Mouse (Mus musculus): ENCODE measurements around the gene Gm19345.

The Gm19345 gene

GRCm38 (mm10) chr7:19829694-19830093 is 22.1 kb upstream of the Gm19345 start:
- no peak for DNase-seq (ENCODE audit: low spot score in 2 of 2)

- DNase-seq (ENCODE audit: low spot score in 2 of 2): no peak
These were observed 21.1 kb upstream of the Gm19345 start for GRCm38 (mm10) chr7:19830682-19831156.

GRCm38 (mm10) chr7:19831837-19832236 is 20.0 kb upstream of the Gm19345 start:
- no peak for DNase-seq (ENCODE audit: low spot score in 2 of 2)

GRCm38 (mm10) chr7:19834055-19834454 is 17.7 kb upstream of the Gm19345 start:
- no peak for DNase-seq (ENCODE audit: low spot score in 2 of 2)

- DNase-seq (ENCODE audit: low spot score in 2 of 2): no peak
These were observed 15.0 kb upstream of the Gm19345 start for GRCm38 (mm10) chr7:19836843-19837242.

GRCm38 (mm10) chr7:19840371-19840770 is 11.4 kb upstream of the Gm19345 start:
- no peak for DNase-seq (ENCODE audit: low spot score in 2 of 2)

GRCm38 (mm10) chr7:19840936-19841335 is 10.9 kb upstream of the Gm19345 start:
- no peak for DNase-seq (ENCODE audit: low spot score in 2 of 2)

GRCm38 (mm10) chr7:19841686-19842413 is 10.0 kb upstream of the Gm19345 start:
- peak; percentile 70 for DNase-seq (ENCODE audit: low spot score in 2 of 2)

- DNase-seq (ENCODE audit: low spot score in 2 of 2): no peak
These were observed 8.8 kb upstream of the Gm19345 start for GRCm38 (mm10) chr7:19842885-19843504.

- peak; percentile 72 to 82 for DNase-seq (ENCODE audit: low spot score in 2 of 2)
These were observed 8.2 kb upstream of the Gm19345 start for GRCm38 (mm10) chr7:19843561-19843960.

- DNase-seq (ENCODE audit: low spot score in 2 of 2): peak; percentile 78 to 85
These were observed 7.2 kb upstream of the Gm19345 start for GRCm38 (mm10) chr7:19844521-19845171.

GRCm38 (mm10) chr7:19853526-19853925 is 1.7 kb downstream of the Gm19345 start:
- no peak for DNase-seq (ENCODE audit: low spot score in 2 of 2)

- DNase-seq (ENCODE audit: low spot score in 2 of 2): no peak
These were observed 3.9 kb downstream of the Gm19345 start for GRCm38 (mm10) chr7:19855663-19856062.

GRCm38 (mm10) chr7:19856283-19856682 is 4.5 kb downstream of the Gm19345 start:
- DNase-seq (ENCODE audit: low spot score in 2 of 2): no peak

GRCm38 (mm10) chr7:19859740-19860139 is 7.9 kb downstream of the Gm19345 start:
- peak in 1 of 2 experiments; percentile 48 for DNase-seq (ENCODE audit: low spot score in 2 of 2)

- no peak for DNase-seq (ENCODE audit: low spot score in 2 of 2)
These were observed 9.4 kb downstream of the Gm19345 start, which contains the start of gene Ceacam16 for GRCm38 (mm10) chr7:19861199-19861598. TSS of gene Ceacam16 (minus strand) at chr7:19861299.

GRCm38 (mm10) chr7:19864241-19864640 is 12.4 kb downstream of the Gm19345 start:
- DNase-seq (ENCODE audit: low spot score in 2 of 2): no peak

GRCm38 (mm10) chr7:19865246-19866036 is 13.6 kb downstream of the Gm19345 start:
- DNase-seq (ENCODE audit: low spot score in 2 of 2): no peak

- no peak for DNase-seq (ENCODE audit: low spot score in 2 of 2)
These were observed 14.7 kb downstream of the Gm19345 start for GRCm38 (mm10) chr7:19866490-19866889.

- no peak for DNase-seq (ENCODE audit: low spot score in 2 of 2)
These were observed 16.1 kb downstream of the Gm19345 start for GRCm38 (mm10) chr7:19867751-19868399.

GRCm38 (mm10) chr7:19871137-19871621 is 19.4 kb downstream of the Gm19345 start:
- peak in 1 of 2 experiments; percentile 35 for DNase-seq (ENCODE audit: low spot score in 2 of 2)
